In the genomic region with DNA sequence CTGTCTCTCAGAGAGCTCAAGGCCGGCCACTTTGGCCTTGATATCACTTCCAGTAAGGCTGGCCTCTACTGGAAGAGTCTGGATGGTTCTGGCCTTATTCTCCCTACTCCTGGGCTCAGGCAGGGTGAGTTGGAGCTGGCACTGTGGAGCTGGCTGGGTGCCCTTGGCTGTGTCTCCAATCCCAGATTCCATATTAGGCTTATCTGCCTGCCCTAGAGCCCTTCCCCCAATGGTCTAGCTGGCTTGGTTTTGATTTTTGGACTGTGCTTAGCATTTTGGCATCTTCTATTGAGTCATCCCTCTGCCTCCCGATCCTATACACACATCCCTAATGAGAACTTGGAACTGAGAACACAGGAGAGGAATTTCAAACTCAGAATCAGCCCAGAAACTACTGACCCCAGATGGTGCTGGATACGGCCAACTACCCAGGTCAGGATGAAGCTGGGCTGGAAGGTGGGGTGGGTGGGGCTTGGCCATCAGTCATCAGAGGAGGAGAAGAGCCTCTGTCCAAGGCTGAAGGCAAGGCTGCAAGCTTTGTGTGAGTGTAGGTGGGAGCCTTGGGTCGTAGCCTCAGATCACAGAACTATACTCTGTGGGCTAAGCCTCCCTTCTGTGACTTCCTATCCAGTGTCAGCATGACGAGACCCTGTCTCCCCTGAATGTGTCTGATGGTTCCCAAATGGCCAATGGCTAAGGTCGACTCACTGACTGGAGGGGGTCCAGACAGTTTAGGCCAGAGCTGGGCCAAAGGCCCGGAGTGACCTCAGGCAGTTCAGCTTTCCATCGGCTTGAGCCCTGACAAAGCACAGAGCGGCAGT, we compare ENCODE assay signal across 8 mouse cellular contexts.
DNase-seq lines count a peak whose midpoint lies in the region.

No protein-coding gene starts in this region.

- intact Hi-C loops in left cerebral cortex, postnatal 36 days (cut with DNase I): no loop called here

- DNase-seq in left cerebral cortex, postnatal 36 days (ENCODE audit: low spot score in 2 of 2): peak; percentile 12 to 20
- no peak for DNase-seq in left cerebral cortex, adult 8-10 months (ENCODE audit: low spot score in 2 of 2)
- DNase-seq in cerebellum, adult 11 months: peak; percentile 85
- DNase-seq in heart, adult 9 months (ENCODE audit: low spot score in 2 of 2): peak; percentile 82 to 91
- DNase-seq in layer of hippocampus, adult 9-10 months (ENCODE audit: low spot score): peak; percentile 7
- peak; percentile 18 for DNase-seq in right cerebral cortex, postnatal 25 days
- DNase-seq in retina, postnatal 1 day: no peak
- no peak for DNase-seq in retina, embryonic 14.5 days (ENCODE audit: low spot score)

Comparison
In these comparisons a context has a peak if more than half of its experiments do, and no peak if none do; other contexts are left out.
1. DNase-seq: peak in left cerebral cortex, postnatal 36 days (2 of 2), cerebellum, adult 11 months (single experiment), heart, adult 9 months (2 of 2), layer of hippocampus, adult 9-10 months (single experiment) and right cerebral cortex, postnatal 25 days (single experiment); none in left cerebral cortex, adult 8-10 months (0 of 2), retina, postnatal 1 day (single experiment) and retina, embryonic 14.5 days (single experiment).